In genomic region chr9:95180005-95180404, GRCm38 (mm10) we compare ENCODE assay signal across 16 mouse cellular contexts.
"Had no signal": no experiment of that assay in that cellular context is flagged by ENCODE, and none has a peak within 500 bp of the region (broad histone marks: within the 10 kb centered on the region; RNA-seq: fewer than 3 reads in every experiment).

No protein-coding gene starts in this region.

- H3K4me1 ChIP-seq: megakaryocyte, embryonic 14.5 days; midbrain, embryonic 15.5 days had no signal

- DNase-seq: lung, adult 18-20 months; lung, embryonic 14.5 days; lung, postnatal 4 days; right cerebral cortex, postnatal 14 days; thymus, adult 2 months; thymus, postnatal 25 days; thymus, postnatal 4 days had no signal

- H3K4me3 ChIP-seq: megakaryocyte, embryonic 14.5 days; midbrain, embryonic 13.5 days; midbrain, embryonic 15.5 days; neural tube, embryonic 12.5 days; stomach, embryonic 15.5 days had no signal

- H3K9ac ChIP-seq: liver, embryonic 14.5 days; lung, embryonic 14.5 days; midbrain, embryonic 13.5 days; midbrain, embryonic 15.5 days; neural tube, embryonic 12.5 days; stomach, embryonic 15.5 days had no signal

- H3K27me3 ChIP-seq: midbrain, embryonic 13.5 days; midbrain, embryonic 15.5 days; neural tube, embryonic 12.5 days; stomach, embryonic 15.5 days had no signal

- ATAC-seq: lung, postnatal 0 days; midbrain, embryonic 13.5 days; midbrain, embryonic 15.5 days had no signal

- H3K36me3 ChIP-seq: midbrain, embryonic 13.5 days; midbrain, embryonic 15.5 days; neural tube, embryonic 12.5 days; stomach, embryonic 15.5 days had no signal

- H3K27ac ChIP-seq: liver, embryonic 14.5 days; midbrain, embryonic 13.5 days; midbrain, embryonic 15.5 days; neural tube, embryonic 12.5 days; stomach, embryonic 15.5 days; stomach, postnatal 0 days had no signal

- H3K4me2 ChIP-seq: lung, embryonic 14.5 days; midbrain, embryonic 11.5 days; midbrain, embryonic 13.5 days; midbrain, embryonic 15.5 days; neural tube, embryonic 12.5 days; stomach, embryonic 15.5 days had no signal

- H3K9me3 ChIP-seq: midbrain, embryonic 13.5 days; midbrain, embryonic 15.5 days; neural tube, embryonic 12.5 days; stomach, embryonic 15.5 days had no signal
